Mouse (Mus musculus) CH12.LX (cell line): ENCODE measurements at regions not wholly inside any gene's neighbourhood (a gene's known extent, or its start where the extent isn't known, plus 50 kb on each side); places are given as distances from the start of the nearest gene placed in this dataset.

ENCODE experiments used
- DNase-seq: peaks from one replicate; pipeline ENCODE4 v3.0.0-alpha.2; 2013; ENCODE audit errors: extremely low read depth
- H3K27ac ChIP-seq: 2 replicates; pipeline ENCODE4 v1.5.1; 2012; ENCODE audit warnings: low read depth, mild to moderate bottlenecking, control low read depth, moderate library complexity; ENCODE audit not compliant: insufficient read depth
- H3K27me3 ChIP-seq: replicated peaks from 2 replicates; pipeline ENCODE3; 2012; ENCODE audit warnings: inconsistent platforms
- H3K36me3 ChIP-seq, 2 experiments: replicated peaks in 1 of 2; 2 replicates each; pipeline versions ENCODE3 to v1.6.1; 2012; ENCODE audit warnings: inconsistent platforms in 1 of 2, low read length in 1 of 2, mild to moderate bottlenecking in 1 of 2, mixed read lengths in 1 of 2, moderate library complexity in 1 of 2; ENCODE audit not compliant: control insufficient read depth in 1 of 2, insufficient read depth in 1 of 2
- H3K4me1 ChIP-seq, 2 experiments: 2 replicates each; pipeline ENCODE4 v1.6.1; 2012; ENCODE audit warnings: inconsistent platforms in 1 of 2, moderate library complexity in 1 of 2; ENCODE audit not compliant: insufficient read depth in 2 of 2, control insufficient read depth in 1 of 2
- H3K4me2 ChIP-seq: 2 replicates; pipeline ENCODE4 v1.6.1; 2012; ENCODE audit warnings: low read depth, mild to moderate bottlenecking, control low read depth; ENCODE audit not compliant: poor library complexity, insufficient read depth, severe bottlenecking
- H3K4me3 ChIP-seq, 3 experiments: fragments of 150-350 bp in 1 of 3; sonication (generic) in 1 of 3; replicated peaks in 1 of 3; 2 replicates each; pipeline versions ENCODE3 to v1.5.1; 2011 to 2012; ENCODE audit warnings: low read depth in 2 of 3, low read length in 2 of 3, mild to moderate bottlenecking in 2 of 3, moderate library complexity in 2 of 3, control low read depth in 1 of 3, improper control_type of control experiment in 1 of 3, inconsistent platforms in 1 of 3, mixed read lengths in 1 of 3; ENCODE audit not compliant: poor library complexity in 1 of 3
- H3K79me2 ChIP-seq: replicated peaks from 2 replicates; pipeline ENCODE4 v1.6.1; 2012; ENCODE audit warnings: mild to moderate bottlenecking, moderate library complexity; ENCODE audit not compliant: control insufficient read depth, poor library complexity, insufficient read depth, severe bottlenecking; ENCODE audit errors: extremely low read depth
- H3K9ac ChIP-seq: 2 replicates; pipeline ENCODE4 v1.6.1; 2012; ENCODE audit warnings: low read depth, mild to moderate bottlenecking, control low read depth, moderate library complexity; ENCODE audit not compliant: insufficient read depth
- H3K9me3 ChIP-seq: replicated peaks from 2 replicates; pipeline ENCODE3; 2012; ENCODE audit warnings: low read length, inconsistent platforms, mixed read lengths
- BHLHE40 ChIP-seq: IDR thresholded peaks from 2 replicates; pipeline ENCODE4 v1.6.1; 2011; ENCODE audit warnings: mild to moderate bottlenecking, low read depth, low read length, improper control_type of control experiment
- CHD1 ChIP-seq: IDR thresholded peaks from 2 replicates; pipeline ENCODE4 v1.6.1; 2012; ENCODE audit warnings: low read depth, low read length, improper control_type of control experiment, inconsistent platforms
- CHD2 ChIP-seq: IDR thresholded peaks from 2 replicates; pipeline ENCODE4 v1.6.1; 2011; ENCODE audit warnings: low read length, improper control_type of control experiment
- ETS1 ChIP-seq: conservative IDR thresholded peaks from 2 replicates; pipeline ENCODE4 v1.6.1; 2012; ENCODE audit warnings: low read depth, mild to moderate bottlenecking, inconsistent platforms, low read length, improper control_type of control experiment, moderate library complexity
- GABPA ChIP-seq: IDR thresholded peaks from 2 replicates; pipeline ENCODE4 v1.6.1; 2012; ENCODE audit warnings: low read depth, low read length, improper control_type of control experiment, inconsistent platforms; ENCODE audit not compliant: insufficient replicate concordance
- HCFC1 ChIP-seq: IDR thresholded peaks from 2 replicates; pipeline ENCODE4 v1.6.1; 2012; ENCODE audit warnings: low read depth, mild to moderate bottlenecking, inconsistent platforms, low read length, improper control_type of control experiment
- IRF4 ChIP-seq: IDR thresholded peaks from 2 replicates; pipeline ENCODE4 v1.6.1; 2014; ENCODE audit warnings: low read depth, mild to moderate bottlenecking, inconsistent platforms, low read length, improper control_type of control experiment
- MAFK ChIP-seq: IDR thresholded peaks from 2 replicates; pipeline ENCODE4 v1.6.1; 2011; ENCODE audit warnings: low read length, improper control_type of control experiment; ENCODE audit not compliant: insufficient replicate concordance
- MAX ChIP-seq: IDR thresholded peaks from 2 replicates; pipeline ENCODE4 v1.6.1; 2011; ENCODE audit warnings: low read length, improper control_type of control experiment
- NRF1 ChIP-seq: IDR thresholded peaks from 2 replicates; pipeline ENCODE4 v1.6.1; 2014; ENCODE audit warnings: low read depth, mild to moderate bottlenecking, inconsistent platforms, low read length, improper control_type of control experiment, moderate library complexity
- RCOR1 ChIP-seq: conservative IDR thresholded peaks from 2 replicates; pipeline ENCODE4 v1.6.1; 2012; ENCODE audit warnings: low read depth, mild to moderate bottlenecking, inconsistent platforms, low read length, improper control_type of control experiment
- SMC3 ChIP-seq: IDR thresholded peaks from 2 replicates; pipeline ENCODE4 v1.6.1; 2011; ENCODE audit warnings: low read depth, low read length, improper control_type of control experiment
- TCF12 ChIP-seq: IDR thresholded peaks from 2 replicates; pipeline ENCODE4 v1.6.1; 2014; ENCODE audit warnings: low read depth, mild to moderate bottlenecking, inconsistent platforms, low read length, improper control_type of control experiment
- USF2 ChIP-seq: conservative IDR thresholded peaks from 2 replicates; pipeline ENCODE4 v1.6.1; 2011; ENCODE audit warnings: low read depth, low read length, improper control_type of control experiment
- ZKSCAN1 ChIP-seq: IDR thresholded peaks from 2 replicates; pipeline ENCODE4 v1.6.1; 2012; ENCODE audit warnings: low read depth, inconsistent platforms, low read length, improper control_type of control experiment, borderline replicate concordance
- ZNF384 ChIP-seq: IDR thresholded peaks from 2 replicates; pipeline ENCODE4 v1.6.1; 2012; ENCODE audit warnings: low read depth, low read length, improper control_type of control experiment, inconsistent platforms
- dilution Hi-C: fragments of 300-500 bp; cut with MboI; formaldehyde crosslinking; loops from 2 replicates; pipeline ENCODE4 v1.14.3; 2020; ENCODE audit warnings: low sequenced_read_pairs; ENCODE audit not compliant: extremely low pct_unique_long_range_greater_than_20kb, extremely low pct_ligation_motif_present
- in situ Hi-C: fragments of 300-500 bp; cut with MboI; formaldehyde crosslinking; loops from 3 replicates; pipeline ENCODE4 v1.14.3; 2019; ENCODE audit warnings: low sequenced_read_pairs, low pct_ligation_motif_present, low pct_unique_long_range_greater_than_20kb, mixed read lengths

- TF ChIP-seq ETS1: peak; percentile 100
Observed at GRCm38 (mm10) chr6:127236510-127237109, 84.6 kb upstream of the Ccnd2 start (continued).

- TF ChIP-seq ZNF384 (no peak), MAFK (no peak), BHLHE40 (0 out of 2 replicates have a peak, but pooled peaks have one; percentile 33), USF2 (no peak), IRF4 (no peak), MAX (peak; percentile 50), HCFC1 (no peak), CHD2 (peak; percentile 51), CHD1 (peak; percentile 59; the same call in 1 of the 2 replicates), RCOR1 (no peak), ZKSCAN1 (no peak), NRF1 (no peak), SMC3 (no peak), GABPA (no peak), TCF12 (0 out of 2 replicates have a peak, but pooled peaks have one; percentile 18)
- no peaks in the 10 kb centered on the region for H3K79me2 ChIP-seq
- peak overlapping the region; percentile 77 for H3K27ac ChIP-seq
- peak overlapping the region; percentile 22; the same call in 1 of the 2 replicates for H3K9ac ChIP-seq
- H3K4me2 ChIP-seq: peak overlapping the region; percentile 65
- in situ Hi-C loops (no loop called here), dilution Hi-C loops (no loop called here)
- H3K9me3 ChIP-seq: peaks cover 9% of the 10 kb centered on the region
- H3K4me1 ChIP-seq: peaks cover 21 to 66% of the 10 kb centered on the region in 2 experiments
- no peak overlapping the region for H3K4me3 ChIP-seq
- H3K27me3 ChIP-seq: no peaks in the 10 kb centered on the region
- no peaks in the 10 kb centered on the region for H3K36me3 ChIP-seq
- DNase-seq: peak; percentile 22
Observed at GRCm38 (mm10) chr6:127237168-127237567, 85.2 kb upstream of the Ccnd2 start.
